Mouse (Mus musculus): ENCODE measurements around the gene Saxo1.

Saxo1 gene

GRCm38 (mm10) chr4:86527162-86528136 lies 30.7 kb downstream of the Saxo1 start:
- peak; percentile 38 for DNase-seq (ENCODE audit: low read depth, low spot score)

- no peak for DNase-seq (ENCODE audit: low read depth, low spot score)
These were observed 33.6 kb downstream of the Saxo1 start for GRCm38 (mm10) chr4:86524483-86524882.

- DNase-seq (ENCODE audit: low read depth, low spot score): no peak
These were observed 34.4 kb downstream of the Saxo1 start for GRCm38 (mm10) chr4:86523771-86524170.

- no peak for DNase-seq (ENCODE audit: low read depth, low spot score)
These were observed 37.4 kb downstream of the Saxo1 start for GRCm38 (mm10) chr4:86520695-86521094.

- no peak for DNase-seq (ENCODE audit: low read depth, low spot score)
These were observed 38.2 kb downstream of the Saxo1 start for GRCm38 (mm10) chr4:86519953-86520352.

GRCm38 (mm10) chr4:86504656-86505055 lies 53.5 kb downstream of the Saxo1 start:
- no peak for DNase-seq (ENCODE audit: low read depth, low spot score)

GRCm38 (mm10) chr4:86499561-86499960 lies 58.6 kb downstream of the Saxo1 start:
- DNase-seq (ENCODE audit: low read depth, low spot score): no peak

GRCm38 (mm10) chr4:86498754-86499153 lies 59.4 kb downstream of the Saxo1 start:
- DNase-seq (ENCODE audit: low read depth, low spot score): peak; percentile 8

GRCm38 (mm10) chr4:86489128-86489527 lies 69.0 kb downstream of the Saxo1 start:
- DNase-seq (ENCODE audit: low read depth, low spot score): no peak

GRCm38 (mm10) chr4:86486901-86487300 lies 71.2 kb downstream of the Saxo1 start:
- no peak for DNase-seq (ENCODE audit: low read depth, low spot score)

- DNase-seq (ENCODE audit: low read depth, low spot score): no peak
These were observed 71.6 kb downstream of the Saxo1 start for GRCm38 (mm10) chr4:86486491-86486890.

- DNase-seq (ENCODE audit: low read depth, low spot score): peak; percentile 19
These were observed 73.1 kb downstream of the Saxo1 start for GRCm38 (mm10) chr4:86485052-86485451.

GRCm38 (mm10) chr4:86483686-86484085 lies 74.4 kb downstream of the Saxo1 start:
- no peak for DNase-seq (ENCODE audit: low read depth, low spot score)

GRCm38 (mm10) chr4:86483013-86483615 lies 75.0 kb downstream of the Saxo1 start:
- DNase-seq (ENCODE audit: low read depth, low spot score): no peak

GRCm38 (mm10) chr4:86480891-86481290 lies 77.2 kb downstream of the Saxo1 start:
- DNase-seq (ENCODE audit: low read depth, low spot score): no peak

GRCm38 (mm10) chr4:86464808-86465207 lies 93.3 kb downstream of the Saxo1 start:
- no peak for DNase-seq (ENCODE audit: low read depth, low spot score)

GRCm38 (mm10) chr4:86450468-86450867 lies 107.7 kb downstream of the Saxo1 start:
- DNase-seq (ENCODE audit: low read depth, low spot score): no peak

- DNase-seq (ENCODE audit: low read depth, low spot score): no peak
These were observed 121.8 kb downstream of the Saxo1 start for GRCm38 (mm10) chr4:86436336-86436735.

GRCm38 (mm10) chr4:86435631-86436030 lies 122.5 kb downstream of the Saxo1 start:
- no peak for DNase-seq (ENCODE audit: low read depth, low spot score)

GRCm38 (mm10) chr4:86428091-86428745 lies 129.9 kb downstream of the Saxo1 start:
- no peak for DNase-seq (ENCODE audit: low read depth, low spot score)

GRCm38 (mm10) chr4:86427312-86427711 lies 130.8 kb downstream of the Saxo1 start:
- no peak for DNase-seq (ENCODE audit: low read depth, low spot score)

- DNase-seq (ENCODE audit: low read depth, low spot score): no peak
These were observed 131.6 kb downstream of the Saxo1 start for GRCm38 (mm10) chr4:86426549-86426948.

All from embryo, embryonic 11.5 days (tissue).